Mouse (Mus musculus) lung, postnatal 4 days (tissue): ENCODE measurements around the gene Aasdh.
A peak's percentile ranks its signal among the peaks of the same experiment; 100 is the strongest.
"Not testable (repeated sequence)": the region's sequence is repeated elsewhere in the genome, so short reads cannot be mapped to it uniquely, and the experiment has no call there.

Experiments
- DNase-seq, 2 experiments: peaks; one replicate each; pipeline ENCODE4 v3.0.0; 2021

The Aasdh gene

GRCm38 (mm10) chr5:76905405-76906154 is at the start of gene Aasdh:
TSS of gene Aasdh (minus strand) at chr5:76905514.
- DNase-seq = peak; percentile 96 to 98

DNA sequence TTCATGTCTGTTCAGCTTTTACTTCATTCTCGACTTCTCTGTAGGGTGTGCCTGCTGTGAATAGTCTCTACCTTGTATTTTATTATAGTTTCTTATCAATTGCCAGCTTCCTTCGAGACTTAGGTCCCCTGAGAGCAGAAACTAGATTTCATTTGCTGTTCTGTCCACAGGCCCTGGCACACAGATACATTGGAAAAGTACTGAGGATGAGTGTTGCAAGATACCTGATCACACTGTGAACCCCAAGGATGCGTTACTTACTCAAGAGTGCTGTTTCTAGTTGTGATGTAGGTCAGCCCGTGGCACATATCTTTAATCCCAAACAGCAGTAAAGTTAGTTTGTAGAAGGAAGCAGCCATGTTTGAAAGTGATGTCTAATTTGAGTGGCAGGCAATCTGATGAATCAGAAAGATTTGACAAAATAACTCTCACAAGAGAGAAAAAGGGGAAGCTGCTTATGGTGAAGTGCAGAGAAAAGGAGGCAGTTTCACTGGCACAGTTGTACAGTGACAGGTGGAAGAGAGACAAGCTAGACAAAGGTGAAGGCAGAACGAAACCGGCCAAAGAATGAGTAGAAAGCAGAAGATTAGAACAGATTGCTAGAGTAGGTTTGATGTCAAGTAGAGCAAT is 49.1 kb upstream of the Aasdh start:
- no peak for DNase-seq

DNA sequence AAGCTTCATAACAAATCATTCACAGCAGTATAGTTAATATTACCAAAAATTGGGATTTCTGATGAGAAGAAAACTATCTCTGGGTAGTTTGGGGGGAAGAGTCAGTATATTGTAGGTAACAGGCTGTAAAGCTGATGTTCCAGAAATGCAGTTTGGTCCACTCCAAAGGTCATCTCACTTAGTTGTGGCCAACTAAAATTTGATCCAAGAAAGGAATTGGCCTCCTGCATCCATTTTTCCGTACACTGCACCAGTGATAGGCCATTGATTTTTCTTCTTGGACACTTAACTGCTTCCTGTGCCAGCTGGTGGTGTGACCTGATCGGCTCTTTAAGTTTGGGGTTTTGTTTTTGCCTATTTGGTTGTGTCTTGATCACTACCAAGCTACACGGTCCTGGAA is 48.5 kb upstream of the Aasdh start:
- DNase-seq = no peak

DNA sequence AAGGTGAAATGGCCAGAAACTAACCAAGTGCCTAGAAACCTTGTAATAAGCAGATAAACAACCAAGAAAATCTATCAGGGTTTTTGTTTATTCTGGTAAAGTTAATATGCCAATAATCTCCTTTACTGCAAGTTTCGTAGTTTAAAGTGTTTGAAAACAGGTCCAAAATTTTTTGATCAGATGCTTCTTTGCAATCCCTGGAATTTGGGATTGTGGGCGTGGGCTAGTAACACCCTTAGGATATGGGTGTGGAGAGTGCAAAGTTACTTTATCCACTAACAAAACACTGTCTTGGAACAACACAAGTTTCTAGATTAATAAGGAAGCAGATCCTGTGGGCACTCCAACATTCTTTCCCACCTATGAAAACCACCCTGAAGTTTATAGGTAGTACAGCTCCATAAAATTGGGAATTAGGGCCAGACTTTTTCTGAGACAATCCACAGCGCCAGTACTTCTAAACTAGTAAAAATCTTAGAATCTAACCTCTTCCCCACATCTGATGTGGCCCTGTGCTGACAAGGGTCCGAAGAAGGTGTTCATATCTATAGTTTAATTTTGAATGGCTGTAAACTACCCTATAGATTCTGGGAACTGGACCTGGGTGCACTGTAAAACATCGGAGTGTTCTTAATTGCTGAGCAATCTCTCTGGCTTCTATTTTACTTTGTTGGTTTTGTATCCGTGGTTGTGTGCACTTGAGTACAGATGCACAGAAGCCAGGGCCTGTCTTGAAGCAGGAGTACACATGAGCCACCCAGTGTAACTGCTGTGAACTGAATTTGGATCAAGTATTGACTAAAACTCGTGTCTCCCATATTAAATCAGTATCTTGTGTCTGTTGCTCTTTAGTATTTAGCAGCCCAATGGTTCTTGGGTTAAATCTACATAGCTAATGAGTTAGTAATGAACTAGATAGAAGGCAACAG is 47.1 kb upstream of the Aasdh start:
- DNase-seq = no peak

DNA sequence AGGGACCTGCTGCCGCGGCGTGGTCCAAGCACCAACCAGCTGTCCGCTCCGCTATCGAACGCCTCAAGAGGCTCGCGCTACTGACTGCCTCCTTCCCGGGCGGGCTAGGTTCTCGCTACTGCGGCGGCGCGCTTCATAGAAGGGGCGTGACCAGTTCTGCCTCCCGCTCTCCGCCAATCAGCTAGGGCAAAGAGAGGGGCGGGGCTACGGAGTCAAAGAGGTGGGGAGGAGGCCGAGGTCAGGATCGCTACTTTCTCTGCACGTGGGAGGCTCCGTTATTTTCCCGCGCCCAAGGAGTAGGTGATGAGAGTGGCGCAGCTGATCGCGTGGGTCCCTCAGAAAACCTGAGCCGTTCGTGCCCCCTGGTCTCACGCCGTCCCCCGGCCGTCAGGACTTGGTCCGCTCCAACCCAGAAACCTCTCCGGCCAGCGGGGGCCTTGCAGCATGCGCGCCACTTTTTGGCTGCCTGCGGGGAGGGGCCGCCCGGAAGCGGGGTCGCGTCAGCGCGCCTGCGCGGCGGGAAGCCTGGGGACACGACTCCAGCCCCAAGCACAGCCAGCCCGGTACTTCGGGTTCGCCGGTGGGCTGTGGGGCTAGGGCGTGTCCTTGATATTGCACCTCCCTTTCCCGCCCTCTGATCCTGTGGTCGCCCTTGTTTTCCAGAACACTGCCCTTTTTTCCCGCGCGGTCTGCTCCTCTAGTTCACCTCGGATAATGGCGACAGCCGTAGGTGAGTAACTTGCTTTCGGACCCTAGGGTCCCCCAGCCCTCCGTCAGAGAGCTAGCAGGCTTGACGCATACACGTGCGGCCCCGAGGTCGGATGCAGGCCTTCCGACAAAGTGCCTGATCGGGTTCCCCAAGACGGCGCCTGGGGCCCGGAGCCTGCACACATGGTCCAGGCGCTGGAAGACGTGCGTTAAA is 46.1 kb upstream of the Aasdh start, which contains the start of the genes Paics and Ppat:
Paics (plus strand) TSS at position 202 of the 922 bp plus-strand sequence.
Ppat (minus strand) TSS at position 473 of the 922 bp plus-strand sequence.
- DNase-seq = peak; percentile 99

- no peak for DNase-seq
Observed at GRCm38 (mm10) chr5:76950343-76951105, 45.2 kb upstream of the Aasdh start.

- DNase-seq = no peak
Observed at GRCm38 (mm10) chr5:76947758-76948157, 42.4 kb upstream of the Aasdh start.

- no peak for DNase-seq
Observed at GRCm38 (mm10) chr5:76947142-76947541, 41.8 kb upstream of the Aasdh start.

DNA sequence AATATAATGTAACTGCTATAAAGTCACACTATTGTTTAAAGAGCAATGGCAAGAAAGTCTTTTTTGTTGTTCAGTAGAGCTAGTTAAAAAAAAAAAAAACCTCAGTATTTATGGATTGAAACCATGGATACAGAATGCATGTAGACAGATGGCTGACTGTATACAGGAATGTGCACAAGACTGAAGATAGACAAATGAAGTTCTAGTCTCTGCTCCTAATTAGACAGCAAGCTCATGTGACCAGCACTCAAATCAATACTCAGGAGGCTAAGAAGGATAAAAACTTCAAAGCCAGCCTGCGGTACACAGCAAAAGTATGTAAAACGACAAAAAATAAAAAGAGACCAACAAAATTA is 40.3 kb upstream of the Aasdh start:
- DNase-seq = no peak

DNA sequence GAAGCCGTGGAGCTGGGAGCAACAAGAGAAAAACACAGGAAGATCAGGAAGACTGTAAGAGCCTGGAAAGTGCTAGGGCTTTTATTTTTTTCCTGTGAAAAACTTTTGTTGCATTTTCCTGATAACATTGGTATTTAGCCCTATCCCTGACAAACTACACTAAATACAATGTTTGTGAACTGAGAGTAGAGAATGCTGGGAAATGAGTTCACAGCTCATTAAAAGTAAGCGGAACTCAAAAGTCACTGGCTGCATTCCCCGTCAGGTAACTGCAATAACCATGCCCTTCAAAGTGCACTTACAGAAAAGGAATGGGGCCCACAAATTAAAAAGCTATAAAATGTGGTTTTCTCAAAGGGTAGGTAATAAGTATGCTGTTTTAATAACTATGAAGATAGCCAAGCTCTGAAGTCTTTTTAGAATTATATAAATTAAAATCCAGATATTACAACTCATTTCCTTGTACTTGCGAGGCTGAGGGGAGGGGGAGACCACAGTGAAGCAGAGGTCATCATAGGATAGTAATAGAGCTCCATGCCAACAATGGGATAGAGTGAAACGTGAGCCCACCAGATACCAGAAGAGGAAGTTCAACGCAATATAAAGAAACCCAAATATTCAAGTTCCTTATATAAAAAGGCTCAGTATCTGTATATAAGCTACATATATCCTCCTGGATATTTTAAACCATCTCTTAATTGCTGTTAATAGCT is 39.8 kb upstream of the Aasdh start:
- DNase-seq = no peak

- no peak for DNase-seq
Observed at GRCm38 (mm10) chr5:76942505-76942904, 37.2 kb upstream of the Aasdh start.

- no peak for DNase-seq
Observed at GRCm38 (mm10) chr5:76941975-76942374, 36.7 kb upstream of the Aasdh start.

DNA sequence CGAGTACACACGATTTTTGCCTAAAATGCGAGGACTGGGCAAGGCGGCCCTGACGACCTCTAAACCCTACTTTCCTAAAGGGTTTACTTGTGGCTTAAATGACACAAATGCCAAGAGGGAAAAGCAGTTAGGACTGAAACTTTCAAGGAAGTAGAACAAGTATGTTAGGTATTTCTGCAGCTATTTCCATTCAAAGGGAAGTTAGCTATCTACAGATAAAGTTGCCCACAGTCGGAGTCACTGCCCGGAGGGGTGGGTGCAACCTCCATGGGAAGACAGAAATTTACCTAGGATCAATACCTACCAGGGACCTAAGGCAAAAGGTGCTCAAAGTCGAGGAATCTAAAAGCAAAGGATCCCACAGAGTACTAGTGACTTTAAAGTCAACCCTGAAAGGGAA is 34.4 kb upstream of the Aasdh start:
- no peak for DNase-seq

- DNase-seq = peak; percentile 25 to 47
Observed at GRCm38 (mm10) chr5:76929180-76929877, 24.0 kb upstream of the Aasdh start.

DNA sequence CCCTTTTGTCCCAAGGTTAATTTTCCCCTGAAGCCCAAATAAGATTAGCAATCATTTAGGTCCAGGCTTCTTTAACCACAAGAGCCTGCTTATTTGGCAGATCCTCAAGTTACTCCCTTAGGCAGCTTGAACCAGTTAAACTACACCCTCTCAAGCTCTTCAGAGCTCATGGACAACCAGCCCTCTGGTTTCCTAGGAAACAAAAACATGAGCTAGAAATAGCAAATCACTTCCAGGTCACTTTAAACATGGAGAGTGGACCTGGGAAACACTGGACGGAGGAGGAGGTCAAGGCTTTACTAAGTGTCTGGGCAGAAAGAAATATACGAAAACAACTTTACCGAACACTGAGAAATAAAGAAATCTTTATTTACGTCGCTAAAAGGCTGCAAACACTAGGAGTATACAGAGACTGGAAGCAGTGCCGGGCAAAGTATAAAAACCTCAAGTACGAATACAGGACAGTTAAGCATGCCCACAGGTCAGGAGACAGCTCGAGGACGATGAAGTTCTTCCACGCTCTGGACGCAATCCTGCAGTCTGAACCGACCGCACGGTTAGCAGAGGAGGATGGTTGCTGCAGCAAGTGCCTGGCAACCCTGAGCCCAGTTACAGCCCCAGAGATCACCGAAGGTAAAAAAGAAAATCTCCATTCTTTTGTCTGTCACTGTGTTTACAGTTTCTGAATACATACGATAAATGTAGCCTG is 23.0 kb upstream of the Aasdh start:
- peak in 1 of 2 experiments; percentile 23 for DNase-seq

DNA sequence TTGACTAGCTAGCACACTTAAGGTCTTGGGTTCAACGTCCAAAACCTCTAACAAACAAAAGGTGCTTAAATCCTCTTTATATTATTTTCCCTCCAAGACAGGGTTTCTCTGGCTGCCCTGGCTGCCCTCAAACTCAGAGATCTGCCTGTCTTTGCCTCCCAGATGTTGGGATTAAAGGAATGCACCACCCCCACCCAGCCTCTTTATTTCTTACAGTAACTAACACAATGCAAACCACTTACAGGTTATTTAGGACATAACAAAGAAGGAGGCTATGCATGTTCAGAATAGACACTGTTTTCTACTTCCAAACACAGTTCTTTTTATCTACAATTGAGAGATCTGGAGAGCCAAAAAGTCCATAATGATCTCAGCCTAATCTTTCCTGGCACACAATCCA is 19.0 kb upstream of the Aasdh start:
- DNase-seq = no peak

DNA sequence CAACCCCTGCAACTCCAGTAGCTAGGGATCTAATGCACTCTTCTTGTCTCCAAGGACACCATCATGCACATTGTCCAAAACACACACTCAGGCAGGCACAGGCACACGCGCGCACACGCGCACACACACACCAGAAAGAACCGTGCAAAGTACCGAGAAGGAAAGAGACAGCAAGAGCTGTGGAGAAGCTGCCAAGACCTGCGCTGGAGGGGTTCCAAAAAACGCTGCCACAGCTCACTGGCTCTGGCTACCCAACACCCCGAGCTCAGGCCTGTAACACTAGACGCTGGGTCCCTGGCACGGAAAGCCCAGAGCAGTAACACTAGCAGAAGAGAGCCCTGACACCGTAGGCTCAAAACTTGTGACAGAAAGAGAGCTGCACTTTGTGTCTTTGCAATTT is 18.1 kb upstream of the Aasdh start:
- peak in 1 of 2 experiments; percentile 32 for DNase-seq

DNA sequence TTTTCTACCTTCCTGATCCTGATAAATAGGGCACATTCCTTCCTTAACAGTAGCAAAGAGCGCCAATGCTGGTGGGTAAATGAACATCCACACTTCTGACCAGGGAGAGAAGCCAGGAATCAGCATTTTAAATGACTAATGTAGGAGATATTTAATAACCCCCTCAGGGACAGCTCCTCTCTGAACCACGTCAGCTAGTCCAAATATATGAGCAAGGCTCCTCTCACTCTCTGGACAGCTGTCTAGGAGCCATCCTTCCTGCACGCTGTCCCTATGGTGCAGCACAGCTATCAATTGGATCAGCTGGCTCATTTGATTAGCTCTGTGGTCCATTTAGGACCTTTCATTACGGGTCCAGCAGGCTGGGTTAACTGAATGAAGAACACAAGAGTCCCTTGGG is 17.5 kb upstream of the Aasdh start:
- no peak for DNase-seq

DNA sequence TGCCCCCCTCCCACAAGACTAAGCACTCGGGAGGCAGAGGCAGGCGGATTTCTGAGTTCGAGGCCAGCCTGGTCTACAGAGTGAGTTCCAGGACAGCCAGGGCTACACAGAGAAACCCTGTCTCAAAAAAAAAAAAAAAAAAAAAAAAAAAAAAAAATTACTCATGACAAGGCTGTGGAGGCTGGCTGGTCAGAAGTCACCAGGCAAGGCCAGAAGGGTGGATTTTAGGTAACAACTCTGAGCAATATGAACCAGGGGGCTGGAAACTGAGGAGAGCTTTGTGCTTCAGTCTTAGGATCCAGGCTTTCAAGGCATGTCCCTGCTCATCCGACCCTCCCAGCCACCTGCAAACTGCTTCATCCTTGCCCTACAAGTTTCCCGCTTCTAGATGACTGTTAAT is 7.2 kb upstream of the Aasdh start:
- DNase-seq = not testable (repeated sequence)
